Mouse (Mus musculus): Measurements from ENCODE around the gene Atg5. TPM values are rescaled to one million over a fixed set of nuclear protein-coding genes. Genes with fewer than 3 reads are reported as not detected.

The Atg5 gene
- total and polyA plus RNA-seq, 2 experiments from 2014 or later: 20.0 to 25.2 TPM

DNA sequence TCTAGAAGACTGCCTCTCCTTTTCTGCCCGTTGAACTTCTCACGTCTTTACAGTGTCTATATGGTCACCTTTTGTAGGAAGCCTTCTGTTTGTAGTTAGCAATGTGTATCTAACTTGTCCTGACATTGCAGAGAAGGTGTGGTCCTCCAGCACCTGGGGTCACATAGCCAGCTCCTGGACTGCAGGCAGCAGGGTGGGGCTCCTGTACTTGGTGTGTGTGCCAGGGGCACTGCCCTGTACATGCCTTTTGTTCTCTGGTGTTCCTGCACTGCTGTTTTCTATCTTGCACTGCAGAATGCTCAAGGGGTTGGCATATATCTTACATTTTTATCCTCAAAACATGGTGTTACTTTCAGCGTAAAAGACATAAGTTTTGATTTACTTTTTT lies 36.2 kb downstream of the Atg5 start:
- Histone ChIP-seq H3K9ac (replicated peaks; ENCODE audit: low read depth, low read length) (no peak overlapping the region), H3K4me1 (ENCODE audit: control insufficient read depth, insufficient read depth) (0 out of 2 replicates have a peak, but pooled peaks cover 7% of the 10 kb centered on the region), H3K4me3 (ENCODE audit: low read depth, low read length) (no peak overlapping the region), H3K27me3 (ENCODE audit: control insufficient read depth, insufficient read depth, low read length) (no peaks in the 10 kb centered on the region), H3K4me2 (ENCODE audit: low read depth, low read length) (no peak overlapping the region), H3K9me3 (replicated peaks; ENCODE audit: control insufficient read depth, low read length) (no peaks in the 10 kb centered on the region), H3K36me3 (replicated peaks; ENCODE audit: control insufficient read depth, insufficient read depth, low read length) (peaks cover 10% of the 10 kb centered on the region; the same call in 1 of the 2 replicates), H3K27ac (ENCODE audit: low read depth) (no peak overlapping the region)
- ATAC-seq (ENCODE audit: insufficient read depth, low read depth) (no peak), DNase-seq (ENCODE audit: low spot score) (no peak)
- WGBS: 89% methylated on average over 3 of the region's 3 CpGs
- TF ChIP-seq EP300 (IDR thresholded peaks at IDR 0.05; ENCODE audit: low read depth) (no peak), CTCF (IDR thresholded peaks at IDR 0.05; ENCODE audit: low read depth) (no peak)

DNA sequence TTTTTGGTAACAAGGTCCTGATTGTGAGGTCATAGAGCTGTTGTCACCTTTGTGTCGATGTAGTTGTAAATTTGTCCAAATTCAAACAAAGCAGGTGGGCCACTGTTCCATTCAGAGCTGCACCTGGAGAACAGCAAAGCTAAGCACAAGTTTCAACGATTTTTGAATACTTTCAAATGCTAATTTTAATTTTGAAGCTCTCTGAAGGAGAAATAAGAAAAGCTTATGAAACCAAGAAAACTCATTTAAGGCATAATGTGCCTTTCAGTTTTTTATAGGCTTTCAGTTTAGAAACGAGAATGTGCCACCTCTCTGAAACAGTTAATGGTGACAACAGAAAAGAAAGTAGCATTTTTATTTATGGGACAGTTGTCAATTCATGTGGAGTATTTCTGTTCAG lies 36.7 kb downstream of the Atg5 start:
- TF ChIP-seq EP300 (IDR thresholded peaks at IDR 0.05; ENCODE audit: low read depth) (no peak), CTCF (IDR thresholded peaks at IDR 0.05; ENCODE audit: low read depth) (no peak)
- H3K9ac ChIP-seq (replicated peaks; ENCODE audit: low read depth, low read length): no peak overlapping the region
- no peak for ATAC-seq (ENCODE audit: insufficient read depth, low read depth)

DNA sequence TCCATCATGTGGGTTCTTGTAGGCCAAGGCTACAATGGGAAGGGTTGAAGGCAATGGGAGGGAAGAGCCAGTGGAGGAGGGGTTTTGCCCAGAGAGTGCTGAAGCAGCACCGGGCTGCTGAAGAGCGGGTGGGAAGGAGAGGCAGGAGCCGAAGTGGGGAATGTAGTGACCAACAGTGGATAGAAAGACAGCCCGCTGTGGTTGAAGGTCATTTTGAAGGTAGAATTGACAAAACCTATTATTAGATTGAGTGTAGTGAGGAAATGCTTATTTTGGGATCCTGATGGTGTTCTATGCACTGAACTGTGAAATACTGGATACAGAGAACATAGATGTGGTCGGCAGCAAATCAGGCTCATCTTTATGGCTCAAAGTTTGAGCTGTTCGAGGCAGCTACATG lies 38.1 kb downstream of the Atg5 start:
- peak; percentile 68; the same call in 1 of the 2 replicates for ATAC-seq (ENCODE audit: insufficient read depth, low read depth)
- WGBS: 47% methylated on average over 6 of the region's 6 CpGs
- TF ChIP-seq CTCF (IDR thresholded peaks at IDR 0.05; ENCODE audit: low read depth) (no peak), EP300 (IDR thresholded peaks at IDR 0.05; ENCODE audit: low read depth) (no peak)
- Histone ChIP-seq H3K9me3 (replicated peaks; ENCODE audit: control insufficient read depth, low read length) (no peaks in the 10 kb centered on the region), H3K4me2 (ENCODE audit: low read depth, low read length) (no peak overlapping the region), H3K36me3 (replicated peaks; ENCODE audit: control insufficient read depth, insufficient read depth, low read length) (peaks cover 10% of the 10 kb centered on the region; the same call in 1 of the 2 replicates), H3K27ac (ENCODE audit: low read depth) (no peak overlapping the region), H3K9ac (replicated peaks; ENCODE audit: low read depth, low read length) (no peak overlapping the region), H3K4me1 (ENCODE audit: control insufficient read depth, insufficient read depth) (0 out of 2 replicates have a peak, but pooled peaks cover 7% of the 10 kb centered on the region), H3K27me3 (ENCODE audit: control insufficient read depth, insufficient read depth, low read length) (no peaks in the 10 kb centered on the region), H3K4me3 (ENCODE audit: low read depth, low read length) (no peak overlapping the region)
- peak; percentile 46 for DNase-seq (ENCODE audit: low spot score)

More for the DNA sequence above, 36.7 kb downstream of the Atg5 start:
- H3K27ac ChIP-seq (ENCODE audit: low read depth): no peak overlapping the region
- no peak overlapping the region for H3K4me3 ChIP-seq (ENCODE audit: low read depth, low read length)
- no peaks in the 10 kb centered on the region for H3K27me3 ChIP-seq (ENCODE audit: control insufficient read depth, insufficient read depth, low read length)
- peaks cover 10% of the 10 kb centered on the region; the same call in 1 of the 2 replicates for H3K36me3 ChIP-seq (replicated peaks; ENCODE audit: control insufficient read depth, insufficient read depth, low read length)
- H3K9me3 ChIP-seq (replicated peaks; ENCODE audit: control insufficient read depth, low read length): no peaks in the 10 kb centered on the region
- 78% methylated on average over 3 of the region's 3 CpGs for WGBS
- 0 out of 2 replicates have a peak, but pooled peaks cover 7% of the 10 kb centered on the region for H3K4me1 ChIP-seq (ENCODE audit: control insufficient read depth, insufficient read depth)
- no peak for DNase-seq (ENCODE audit: low spot score)
- H3K4me2 ChIP-seq (ENCODE audit: low read depth, low read length): no peak overlapping the region

DNA sequence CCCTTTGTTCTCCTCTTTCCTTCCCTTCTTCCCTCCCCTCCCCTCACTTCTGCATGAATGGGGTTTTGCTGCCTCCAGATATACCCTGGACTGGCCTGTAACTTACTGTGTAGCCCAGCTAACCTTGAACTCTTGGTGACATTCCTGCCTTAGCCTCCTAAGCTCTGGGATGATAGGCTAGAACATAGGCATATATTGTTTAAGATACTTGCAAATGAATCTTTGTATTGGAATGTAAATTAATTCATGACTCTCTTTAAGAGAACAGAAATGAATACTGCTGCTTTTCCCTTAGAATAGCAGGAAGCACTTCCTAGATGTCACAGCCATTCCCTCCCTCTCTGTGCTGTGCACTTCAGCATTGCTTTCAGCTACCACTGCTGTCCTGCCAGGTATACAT lies 40.1 kb downstream of the Atg5 start:
- H3K27ac ChIP-seq (ENCODE audit: low read depth): 0 out of 2 replicates have a peak overlapping the region, but pooled peaks have one; percentile 7
- no peak overlapping the region for H3K4me2 ChIP-seq (ENCODE audit: low read depth, low read length)
- H3K4me3 ChIP-seq (ENCODE audit: low read depth, low read length): no peak overlapping the region
- peaks cover 10% of the 10 kb centered on the region; the same call in 1 of the 2 replicates for H3K36me3 ChIP-seq (replicated peaks; ENCODE audit: control insufficient read depth, insufficient read depth, low read length)
- no peak for DNase-seq (ENCODE audit: low spot score)
- no peak for TF ChIP-seq EP300 (IDR thresholded peaks at IDR 0.05; ENCODE audit: low read depth)
- TF ChIP-seq CTCF (IDR thresholded peaks at IDR 0.05; ENCODE audit: low read depth): no peak
- ATAC-seq (ENCODE audit: insufficient read depth, low read depth): no peak
- 0 out of 2 replicates have a peak, but pooled peaks cover 7% of the 10 kb centered on the region for H3K4me1 ChIP-seq (ENCODE audit: control insufficient read depth, insufficient read depth)
- H3K9ac ChIP-seq (replicated peaks; ENCODE audit: low read depth, low read length): no peak overlapping the region
- no peaks in the 10 kb centered on the region for H3K27me3 ChIP-seq (ENCODE audit: control insufficient read depth, insufficient read depth, low read length)
- no peaks in the 10 kb centered on the region for H3K9me3 ChIP-seq (replicated peaks; ENCODE audit: control insufficient read depth, low read length)

DNA sequence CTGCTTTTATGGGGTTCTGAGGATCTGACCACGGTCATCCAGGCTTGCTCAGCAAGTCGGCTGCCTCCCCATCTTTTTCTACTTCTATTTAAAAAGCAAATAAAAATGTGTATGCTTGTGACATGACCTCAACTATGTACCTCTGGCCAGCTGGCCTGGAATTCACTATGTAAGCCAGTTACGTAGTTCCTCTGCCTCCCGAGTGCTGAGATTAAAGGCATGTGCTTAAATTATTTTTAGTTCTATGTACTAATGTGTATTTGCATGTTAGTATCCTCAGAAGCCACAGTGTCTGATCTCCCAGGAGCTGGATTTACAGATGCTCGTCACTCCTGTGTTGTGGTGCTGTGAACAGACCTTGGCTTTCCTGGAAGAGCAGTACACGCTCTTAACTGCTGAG lies 41.1 kb downstream of the Atg5 start:
- no peak overlapping the region for H3K27ac ChIP-seq (ENCODE audit: low read depth)
- no peak overlapping the region for H3K4me2 ChIP-seq (ENCODE audit: low read depth, low read length)
- H3K9ac ChIP-seq (replicated peaks; ENCODE audit: low read depth, low read length): no peak overlapping the region
- H3K36me3 ChIP-seq (replicated peaks; ENCODE audit: control insufficient read depth, insufficient read depth, low read length): peaks cover 6% of the 10 kb centered on the region; the same call in 1 of the 2 replicates
- no peak overlapping the region for H3K4me3 ChIP-seq (ENCODE audit: low read depth, low read length)
- H3K9me3 ChIP-seq (replicated peaks; ENCODE audit: control insufficient read depth, low read length): no peaks in the 10 kb centered on the region
- 58% methylated on average over 6 of the region's 6 CpGs for WGBS
- DNase-seq (ENCODE audit: low spot score) (no peak), ATAC-seq (ENCODE audit: insufficient read depth, low read depth) (0 out of 2 replicates have a peak, but pooled peaks have one; percentile 57)
- 0 out of 2 replicates have a peak, but pooled peaks cover 7% of the 10 kb centered on the region for H3K4me1 ChIP-seq (ENCODE audit: control insufficient read depth, insufficient read depth)
- no peaks in the 10 kb centered on the region for H3K27me3 ChIP-seq (ENCODE audit: control insufficient read depth, insufficient read depth, low read length)
- TF ChIP-seq EP300 (IDR thresholded peaks at IDR 0.05; ENCODE audit: low read depth) (no peak), CTCF (IDR thresholded peaks at IDR 0.05; ENCODE audit: low read depth) (no peak)

- H3K4me2 ChIP-seq (ENCODE audit: low read depth, low read length): no peak overlapping the region
- H3K27ac ChIP-seq (ENCODE audit: low read depth): no peak overlapping the region
- no peak overlapping the region for H3K9ac ChIP-seq (replicated peaks; ENCODE audit: low read depth, low read length)
- DNase-seq (ENCODE audit: low spot score): no peak
- no peaks in the 10 kb centered on the region for H3K4me1 ChIP-seq (ENCODE audit: control insufficient read depth, insufficient read depth)
- no peaks in the 10 kb centered on the region for H3K27me3 ChIP-seq (ENCODE audit: control insufficient read depth, insufficient read depth, low read length)
- H3K9me3 ChIP-seq (replicated peaks; ENCODE audit: control insufficient read depth, low read length): no peaks in the 10 kb centered on the region
- H3K36me3 ChIP-seq (replicated peaks; ENCODE audit: control insufficient read depth, insufficient read depth, low read length): 0 out of 2 replicates have a peak, but pooled peaks cover 12% of the 10 kb centered on the region
- TF ChIP-seq CTCF (IDR thresholded peaks at IDR 0.05; ENCODE audit: low read depth) (no peak), EP300 (IDR thresholded peaks at IDR 0.05; ENCODE audit: low read depth) (no peak)
- no peak overlapping the region for H3K4me3 ChIP-seq (ENCODE audit: low read depth, low read length)
- no peak for ATAC-seq (ENCODE audit: insufficient read depth, low read depth)
- WGBS: 52% methylated on average over 5 of the region's 5 CpGs
Observed at GRCm38 (mm10) chr10:44315276-44315675, 47.1 kb downstream of the Atg5 start.

All from heart, postnatal 0 days (tissue).